1 mouse cellular context compared by ENCODE assay signal in genomic region chr5:31000993-31001392, GRCm38 (mm10).
TF ChIP-seq lines count a peak whose summit lies in the region.

No protein-coding gene starts in this region.

TF ChIP-seq in MEL, 35 proteins besides CTCF, POLR2A, EP300 and RAD21:
- no peak for TF ChIP-seq RCOR1 (IDR thresholded peaks at IDR 0.05; ENCODE audit: low read depth, low read length)
- no peak for TF ChIP-seq TAL1 (IDR thresholded peaks at IDR 0.05; ENCODE audit: low read length)
- TF ChIP-seq TBP (IDR thresholded peaks at IDR 0.05; ENCODE audit: low read depth, low read length) = no peak
- TF ChIP-seq MAX (IDR thresholded peaks at IDR 0.05; ENCODE audit: low read length) = peak; percentile 87
- peak; percentile 91 for TF ChIP-seq USF1 (IDR thresholded peaks at IDR 0.05; ENCODE audit: low read depth, low read length)
- no peak for TF ChIP-seq CHD1 (IDR thresholded peaks at IDR 0.05; ENCODE audit: low read depth, low read length)
- no peak for TF ChIP-seq ETS1 (IDR thresholded peaks at IDR 0.05; ENCODE audit: low read depth, low read length)
- TF ChIP-seq E2F4 (IDR thresholded peaks at IDR 0.05; ENCODE audit: borderline replicate concordance, low read depth, low read length) = no peak
- TF ChIP-seq MAFK (IDR thresholded peaks at IDR 0.05; ENCODE audit: borderline replicate concordance, low read depth, low read length) = peak; percentile 65
- TF ChIP-seq ZC3H11A (IDR thresholded peaks at IDR 0.05; ENCODE audit: low read depth, low read length) = no peak
- no peak for TF ChIP-seq MXI1 (IDR thresholded peaks at IDR 0.05; ENCODE audit: low read depth, low read length)
- TF ChIP-seq MEF2A (IDR thresholded peaks at IDR 0.05; ENCODE audit: extremely low read depth, insufficient replicate concordance, low read depth, low read length, poor library complexity, severe bottlenecking) = no peak
- no peak for TF ChIP-seq SMC3 (IDR thresholded peaks at IDR 0.05; ENCODE audit: low read depth, low read length)
- TF ChIP-seq UBTF (IDR thresholded peaks at IDR 0.05; ENCODE audit: borderline replicate concordance, insufficient read depth, low read depth, low read length) = no peak
- TF ChIP-seq GATA1 (IDR thresholded peaks at IDR 0.05; ENCODE audit: low read depth, low read length) = no peak
- no peak for TF ChIP-seq NRF1 (IDR thresholded peaks at IDR 0.05; ENCODE audit: insufficient read depth, low read depth, low read length, poor library complexity, severe bottlenecking)
- peak; percentile 83 for TF ChIP-seq BHLHE40 (IDR thresholded peaks at IDR 0.05; ENCODE audit: borderline replicate concordance, low read depth, low read length)
- TF ChIP-seq CHD2 (IDR thresholded peaks at IDR 0.05; ENCODE audit: low read length) = no peak
- no peak for TF ChIP-seq KAT2A (conservative IDR thresholded peaks at IDR 0.05; ENCODE audit: low read depth, low read length)
- TF ChIP-seq MYB (IDR thresholded peaks at IDR 0.05; ENCODE audit: low read depth, low read length) = no peak
- no peak for TF ChIP-seq ZMIZ1 (IDR thresholded peaks at IDR 0.05; ENCODE audit: low read depth, low read length)
- TF ChIP-seq SIN3A (IDR thresholded peaks at IDR 0.05; ENCODE audit: low read length) = no peak
- TF ChIP-seq GABPA (IDR thresholded peaks at IDR 0.05; ENCODE audit: low read depth, low read length) = no peak
- peak in 1 of 2 experiments; percentile 76; a peak in 3 of 4 replicates for TF ChIP-seq USF2 (IDR thresholded peaks at IDR 0.05; ENCODE audit: borderline replicate concordance in 1 of 2, insufficient read depth in 1 of 2, low read depth in 1 of 2, low read length in 2 of 2)
- TF ChIP-seq HCFC1 (IDR thresholded peaks at IDR 0.05; ENCODE audit: low read depth, low read length) = no peak
- TF ChIP-seq MYC (IDR thresholded peaks at IDR 0.05; ENCODE audit: low read depth, low read length) = no peak
